Mouse (Mus musculus): ENCODE data around the gene Wfs1. TPM values are rescaled to one million over a fixed set of nuclear protein-coding genes. Genes with fewer than 3 reads are reported as not detected.

Gene Wfs1
- polyA plus RNA-seq, 1 experiment from 2014 or later = 1.7 TPM

DNA sequence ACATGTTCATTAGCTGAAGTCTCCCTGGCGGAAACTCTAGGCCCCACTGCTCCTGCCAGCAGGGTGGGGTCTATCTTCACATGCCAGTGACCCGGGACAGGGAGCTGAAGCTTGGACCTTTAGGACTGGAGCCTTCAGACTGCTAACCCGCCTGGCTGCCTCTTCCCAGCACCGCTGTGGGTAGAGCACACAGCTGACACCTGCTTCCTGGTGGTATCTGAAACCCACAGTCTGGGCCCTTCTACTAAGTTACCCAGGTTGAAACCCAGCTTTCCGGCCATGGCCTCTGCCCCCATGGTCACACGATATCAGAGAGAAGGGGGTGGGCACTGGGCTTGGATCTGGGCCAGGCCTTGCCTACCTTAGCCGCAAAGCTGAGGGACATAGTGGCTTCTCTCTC lies 9.4 kb downstream of the Wfs1 start:
- Histone ChIP-seq H3K4me1 (no peaks in the 10 kb centered on the region), H3K9ac (no peak overlapping the region), H3K4me2 (no peak overlapping the region), H3K36me3 (no peaks in the 10 kb centered on the region), H3K27ac (no peak overlapping the region), H3K4me3 (no peak overlapping the region), H3K27me3 (replicated peaks) (no peaks in the 10 kb centered on the region), H3K9me3 (replicated peaks) (no peaks in the 10 kb centered on the region)
- 60% methylated on average over 7 of the region's 7 CpGs for WGBS (ENCODE audit: insufficient replicate concordance)
- no peak for ATAC-seq

DNA sequence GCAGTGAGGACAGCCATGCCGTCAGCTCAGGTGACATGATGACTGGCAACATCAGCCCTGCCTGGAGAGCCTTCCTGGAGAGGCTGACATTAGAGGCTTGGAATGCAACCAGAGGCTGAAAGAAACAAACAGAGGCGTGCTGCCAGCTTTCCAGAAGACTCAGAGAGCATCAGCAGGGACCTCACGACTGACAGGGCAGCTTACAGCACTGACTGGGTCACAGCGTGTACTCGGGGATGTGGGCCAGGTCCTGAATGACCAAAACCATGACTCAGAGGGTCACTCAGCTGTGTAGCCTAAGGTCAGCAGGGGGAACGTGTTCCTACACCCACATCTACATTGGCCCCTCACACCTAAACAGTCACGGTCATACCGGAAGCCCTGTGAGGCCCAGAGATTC lies 10.0 kb downstream of the Wfs1 start:
- Histone ChIP-seq H3K4me3 (no peak overlapping the region), H3K9ac (no peak overlapping the region), H3K27ac (no peak overlapping the region), H3K4me2 (no peak overlapping the region), H3K9me3 (replicated peaks) (no peaks in the 10 kb centered on the region), H3K36me3 (no peaks in the 10 kb centered on the region), H3K4me1 (no peaks in the 10 kb centered on the region), H3K27me3 (replicated peaks) (no peaks in the 10 kb centered on the region)
- WGBS (ENCODE audit: insufficient replicate concordance) = 65% methylated on average over 8 of the region's 8 CpGs
- ATAC-seq = no peak

DNA sequence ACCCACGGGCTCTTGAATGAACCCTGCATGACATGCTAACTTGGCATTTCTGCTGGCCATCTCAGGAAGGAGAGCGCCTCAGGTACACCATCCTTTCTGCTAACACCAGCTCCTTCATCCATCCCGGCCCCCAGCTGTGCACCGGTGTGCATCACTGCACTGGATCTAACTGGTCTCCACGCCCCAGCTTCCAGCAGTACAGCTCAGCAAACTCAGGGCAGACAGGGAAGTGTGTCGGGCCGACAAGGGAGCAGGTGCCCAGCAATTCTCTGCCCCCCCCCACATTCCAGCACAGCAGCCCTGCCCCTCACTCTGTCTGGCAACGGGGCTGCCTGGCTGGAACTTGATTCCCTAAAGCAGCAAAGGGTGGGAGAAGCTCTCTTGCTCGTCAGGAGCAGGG lies 11.2 kb downstream of the Wfs1 start:
- H3K4me3 ChIP-seq = no peak overlapping the region
- no peak overlapping the region for H3K27ac ChIP-seq
- 63% methylated on average over 9 of the region's 9 CpGs for WGBS (ENCODE audit: insufficient replicate concordance)
- H3K9ac ChIP-seq = no peak overlapping the region
- ATAC-seq = no peak
- no peak overlapping the region for H3K4me2 ChIP-seq
- H3K9me3 ChIP-seq (replicated peaks) = no peaks in the 10 kb centered on the region
- no peaks in the 10 kb centered on the region for H3K36me3 ChIP-seq
- H3K27me3 ChIP-seq (replicated peaks) = no peaks in the 10 kb centered on the region
- no peaks in the 10 kb centered on the region for H3K4me1 ChIP-seq

DNA sequence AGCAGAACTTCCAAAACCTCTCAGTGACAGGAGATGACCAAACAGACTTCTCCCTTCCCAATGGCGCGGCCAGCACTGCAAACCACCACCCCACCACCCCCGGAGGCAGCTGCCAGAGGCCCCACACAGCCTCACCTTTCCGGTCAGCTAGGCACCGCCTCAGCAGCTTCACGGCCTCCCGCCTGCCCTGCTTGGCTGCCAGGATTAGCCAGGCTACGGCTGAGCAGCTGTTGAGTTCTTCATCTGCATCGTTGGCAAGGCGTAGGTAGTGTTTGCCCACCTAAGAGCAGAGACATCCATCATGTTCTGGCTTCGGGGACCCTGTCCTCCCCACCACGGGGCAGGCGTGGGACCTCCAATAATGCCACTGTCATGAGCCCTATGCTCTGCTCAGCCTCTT lies 13.7 kb downstream of the Wfs1 start:
- Histone ChIP-seq H3K27me3 (replicated peaks) (no peaks in the 10 kb centered on the region), H3K4me1 (no peaks in the 10 kb centered on the region), H3K4me3 (no peak overlapping the region), H3K36me3 (no peaks in the 10 kb centered on the region), H3K9ac (no peak overlapping the region), H3K9me3 (replicated peaks) (no peaks in the 10 kb centered on the region), H3K4me2 (no peak overlapping the region), H3K27ac (no peak overlapping the region)
- 78% methylated on average over 13 of the region's 13 CpGs for WGBS (ENCODE audit: insufficient replicate concordance)
- no peak for ATAC-seq

DNA sequence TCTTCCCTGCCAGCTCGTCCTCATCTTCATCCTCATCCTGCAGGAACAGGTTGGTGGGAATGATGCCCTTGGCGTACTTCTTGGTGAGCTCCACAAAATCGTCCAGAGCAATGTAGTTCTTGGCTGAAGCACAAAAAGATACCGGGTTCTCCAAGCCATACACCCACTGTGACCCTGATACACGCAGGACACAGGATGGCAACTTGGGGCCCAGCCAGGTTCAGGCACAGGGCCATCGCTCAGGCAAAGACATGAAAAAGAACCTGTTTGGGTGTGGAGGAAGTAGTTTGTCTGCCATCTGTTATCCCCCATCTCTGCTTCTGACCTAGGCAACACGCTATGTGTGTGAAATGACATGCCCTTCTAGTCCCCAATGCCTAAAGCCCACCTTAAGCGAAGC lies 17.4 kb downstream of the Wfs1 start:
- Histone ChIP-seq H3K4me2 (no peak overlapping the region), H3K9me3 (replicated peaks) (no peaks in the 10 kb centered on the region), H3K4me1 (no peaks in the 10 kb centered on the region), H3K9ac (no peak overlapping the region), H3K4me3 (no peak overlapping the region), H3K27ac (no peak overlapping the region), H3K27me3 (replicated peaks) (no peaks in the 10 kb centered on the region), H3K36me3 (peaks cover 3% of the 10 kb centered on the region; the same call in 1 of the 2 replicates)
- ATAC-seq = no peak
- 70% methylated on average over 8 of the region's 8 CpGs for WGBS (ENCODE audit: insufficient replicate concordance)

DNA sequence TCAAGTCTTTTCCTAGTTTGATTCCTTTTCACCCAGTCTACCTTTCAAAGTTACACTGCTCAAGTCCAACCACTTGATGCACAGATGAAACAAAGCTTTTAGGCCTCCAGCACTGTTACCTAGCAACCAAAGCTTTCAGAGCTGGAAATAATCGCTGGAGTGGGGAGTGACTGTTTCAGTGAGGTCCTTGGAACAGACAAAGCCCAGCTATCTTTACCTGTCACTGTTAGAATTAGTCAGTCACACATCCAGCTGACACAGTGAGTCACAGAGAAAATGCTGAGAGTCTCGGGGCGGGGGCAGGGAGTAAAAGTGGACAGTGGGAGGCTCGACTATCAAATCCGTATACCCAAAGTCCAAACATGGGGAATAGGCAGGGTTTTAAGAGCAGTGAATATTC lies 28.5 kb downstream of the Wfs1 start:
- Histone ChIP-seq H3K27me3 (replicated peaks) (no peaks in the 10 kb centered on the region), H3K4me2 (no peak overlapping the region), H3K9me3 (replicated peaks) (no peaks in the 10 kb centered on the region), H3K9ac (no peak overlapping the region), H3K36me3 (no peaks in the 10 kb centered on the region), H3K27ac (no peak overlapping the region), H3K4me3 (no peak overlapping the region), H3K4me1 (no peaks in the 10 kb centered on the region)
- WGBS (ENCODE audit: insufficient replicate concordance) = 48% methylated on average over 5 of the region's 5 CpGs
- ATAC-seq = no peak

DNA sequence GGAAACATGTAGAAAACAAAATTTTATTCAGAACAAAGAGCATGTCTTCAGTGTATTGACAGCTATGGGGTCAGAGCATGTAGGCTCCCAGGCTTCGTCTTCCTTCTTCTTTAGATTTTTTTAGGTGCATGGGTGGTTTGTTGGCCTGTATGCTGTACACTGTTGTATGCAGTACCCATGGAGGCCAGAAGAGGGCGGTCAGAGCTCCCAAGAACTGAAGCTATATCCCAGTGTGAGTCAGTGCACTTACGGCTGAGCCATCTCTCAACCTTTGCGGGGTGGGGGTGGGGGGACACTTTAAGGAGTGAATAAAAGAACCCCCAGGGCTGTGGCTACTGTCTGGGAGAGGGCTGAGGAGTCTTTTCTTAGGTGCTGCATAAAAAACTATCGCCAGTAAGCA lies 30.2 kb downstream of the Wfs1 start:
- 28% methylated on average over 5 of the region's 5 CpGs for WGBS (ENCODE audit: insufficient replicate concordance)
- Histone ChIP-seq H3K9ac (no peak overlapping the region), H3K4me2 (no peak overlapping the region), H3K27ac (no peak overlapping the region), H3K4me3 (no peak overlapping the region), H3K9me3 (replicated peaks) (no peaks in the 10 kb centered on the region), H3K4me1 (no peaks in the 10 kb centered on the region), H3K27me3 (replicated peaks) (no peaks in the 10 kb centered on the region), H3K36me3 (no peaks in the 10 kb centered on the region)
- no peak for ATAC-seq

DNA sequence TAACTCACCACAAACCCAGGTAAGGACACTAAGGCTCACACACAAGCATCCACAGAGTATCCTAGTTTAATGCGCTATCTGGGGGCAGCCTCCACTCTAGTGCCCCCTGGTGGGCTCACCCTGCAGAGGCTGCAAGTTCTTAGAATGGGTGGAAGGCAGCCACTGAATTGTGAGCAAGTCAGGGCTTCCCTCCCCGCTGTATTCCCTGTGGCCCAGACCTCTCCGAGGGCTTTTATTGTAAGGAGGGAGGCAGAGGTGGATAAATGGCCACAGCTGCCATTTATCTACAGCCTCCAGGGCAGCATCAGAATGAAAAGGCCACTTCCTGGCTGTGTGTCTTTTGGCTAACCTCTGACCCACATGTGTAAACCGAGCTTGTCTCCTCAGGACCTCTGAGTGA lies 33.6 kb downstream of the Wfs1 start:
- H3K27ac ChIP-seq = no peak overlapping the region
- H3K9me3 ChIP-seq (replicated peaks) = no peaks in the 10 kb centered on the region
- no peak overlapping the region for H3K4me2 ChIP-seq
- no peaks in the 10 kb centered on the region for H3K4me1 ChIP-seq
- no peak for ATAC-seq
- H3K4me3 ChIP-seq = no peak overlapping the region
- WGBS (ENCODE audit: insufficient replicate concordance) = 18% methylated on average over 4 of the region's 4 CpGs
- H3K36me3 ChIP-seq = no peaks in the 10 kb centered on the region
- H3K9ac ChIP-seq = no peak overlapping the region
- H3K27me3 ChIP-seq (replicated peaks) = no peaks in the 10 kb centered on the region

DNA sequence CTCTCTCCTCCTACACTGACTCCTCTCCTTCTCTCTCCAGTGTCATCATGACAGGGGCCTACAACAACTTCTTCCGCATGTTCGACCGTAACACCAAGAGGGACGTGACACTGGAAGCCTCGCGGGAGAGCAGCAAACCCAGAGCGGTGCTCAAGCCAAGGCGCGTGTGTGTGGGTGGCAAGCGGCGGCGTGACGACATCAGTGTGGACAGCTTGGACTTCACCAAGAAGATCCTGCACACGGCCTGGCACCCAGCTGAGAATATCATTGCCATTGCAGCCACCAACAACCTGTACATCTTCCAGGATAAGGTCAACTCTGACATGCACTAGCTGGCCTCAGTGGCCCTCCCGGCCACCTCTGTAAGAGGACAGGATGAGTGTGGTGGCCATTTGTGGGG lies 36.7 kb downstream of the Wfs1 start:
- 0 out of 2 replicates have a peak, but pooled peaks cover 3% of the 10 kb centered on the region for H3K27me3 ChIP-seq (replicated peaks)
- no peaks in the 10 kb centered on the region for H3K9me3 ChIP-seq (replicated peaks)
- no peak overlapping the region for H3K4me2 ChIP-seq
- H3K36me3 ChIP-seq = no peaks in the 10 kb centered on the region
- no peak for ATAC-seq
- no peak overlapping the region for H3K4me3 ChIP-seq
- 84% methylated on average over 15 of the region's 15 CpGs for WGBS (ENCODE audit: insufficient replicate concordance)
- no peaks in the 10 kb centered on the region for H3K4me1 ChIP-seq
- no peak overlapping the region for H3K27ac ChIP-seq
- no peak overlapping the region for H3K9ac ChIP-seq

DNA sequence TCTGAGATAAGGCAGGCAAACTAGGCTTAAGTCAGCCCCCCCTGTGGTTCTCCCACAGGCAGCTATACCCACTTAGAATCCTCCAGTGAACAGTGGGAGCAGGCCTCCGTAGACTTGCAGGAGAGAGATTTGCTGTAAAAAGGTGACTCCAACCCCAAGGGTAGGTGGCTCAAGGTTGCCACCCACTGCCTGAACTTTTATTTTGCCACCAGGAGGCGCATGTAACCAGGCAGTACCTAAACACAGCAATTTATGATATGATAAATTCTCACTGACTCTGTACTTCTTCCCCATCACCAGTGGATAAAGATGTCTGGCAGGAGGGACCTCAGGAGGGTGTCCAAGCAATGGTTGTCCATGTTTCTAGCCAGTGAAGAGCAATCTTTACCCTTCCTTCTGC lies 38.1 kb downstream of the Wfs1 start:
- no peak for ATAC-seq
- Histone ChIP-seq H3K9ac (no peak overlapping the region), H3K4me2 (no peak overlapping the region), H3K4me3 (no peak overlapping the region), H3K27me3 (replicated peaks) (0 out of 2 replicates have a peak, but pooled peaks cover 3% of the 10 kb centered on the region), H3K36me3 (no peaks in the 10 kb centered on the region), H3K9me3 (replicated peaks) (no peaks in the 10 kb centered on the region), H3K4me1 (no peaks in the 10 kb centered on the region), H3K27ac (no peak overlapping the region)
- 40% methylated on average over 2 of the region's 2 CpGs for WGBS (ENCODE audit: insufficient replicate concordance)

DNA sequence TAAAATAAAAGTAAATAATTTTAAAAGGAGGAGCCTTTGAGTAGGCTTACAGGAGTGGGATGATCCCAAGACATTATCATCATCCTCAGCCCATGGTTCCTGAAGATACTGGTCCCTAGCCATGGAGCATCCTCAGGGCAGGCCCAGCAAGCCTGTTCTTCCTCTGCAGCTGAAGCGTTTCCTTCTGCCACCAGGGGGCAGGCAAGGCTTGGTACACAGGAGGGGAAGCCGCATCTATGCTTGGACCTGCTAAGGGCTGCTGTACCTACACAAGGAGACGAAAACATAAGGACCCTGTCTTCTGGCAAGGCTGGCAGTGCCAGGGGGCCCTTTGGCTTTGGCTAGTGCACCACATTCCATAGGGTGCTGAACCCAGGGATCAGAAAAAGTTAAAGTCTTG lies 40.2 kb downstream of the Wfs1 start:
- 2% methylated on average over 3 of the region's 3 CpGs for WGBS (ENCODE audit: insufficient replicate concordance)
- no peak for ATAC-seq
- no peaks in the 10 kb centered on the region for H3K4me1 ChIP-seq
- no peak overlapping the region for H3K9ac ChIP-seq
- H3K36me3 ChIP-seq = no peaks in the 10 kb centered on the region
- no peak overlapping the region for H3K4me3 ChIP-seq
- no peak overlapping the region for H3K27ac ChIP-seq
- no peak overlapping the region for H3K4me2 ChIP-seq
- H3K27me3 ChIP-seq (replicated peaks) = 0 out of 2 replicates have a peak, but pooled peaks cover 3% of the 10 kb centered on the region
- H3K9me3 ChIP-seq (replicated peaks) = no peaks in the 10 kb centered on the region

DNA sequence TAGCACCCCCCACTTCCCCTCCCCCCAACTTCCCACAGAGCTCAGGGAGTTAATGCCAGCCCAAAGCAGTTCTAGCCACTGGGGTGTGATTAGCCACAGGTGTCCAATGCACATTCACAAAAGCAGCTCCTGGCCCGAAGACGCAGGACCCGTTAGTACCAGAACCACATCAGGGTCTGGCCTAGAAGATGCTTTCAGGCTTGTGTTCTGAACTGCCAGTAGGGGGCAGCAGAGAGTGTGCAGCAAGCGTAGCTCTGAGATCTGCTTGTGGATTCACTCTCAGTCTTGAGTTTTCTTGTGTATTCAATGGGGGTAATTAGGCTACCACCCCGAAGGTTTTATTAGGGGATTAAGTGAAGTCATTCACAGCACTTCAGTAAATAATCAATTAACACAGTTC lies 42.6 kb downstream of the Wfs1 start:
- H3K4me3 ChIP-seq = no peak overlapping the region
- 13% methylated on average over 5 of the region's 5 CpGs for WGBS (ENCODE audit: insufficient replicate concordance)
- H3K27me3 ChIP-seq (replicated peaks) = 0 out of 2 replicates have a peak, but pooled peaks cover 3% of the 10 kb centered on the region
- no peak overlapping the region for H3K27ac ChIP-seq
- no peak overlapping the region for H3K9ac ChIP-seq
- no peak for ATAC-seq
- H3K4me1 ChIP-seq = no peaks in the 10 kb centered on the region
- H3K9me3 ChIP-seq (replicated peaks) = 0 out of 2 replicates have a peak, but pooled peaks cover 3% of the 10 kb centered on the region
- H3K36me3 ChIP-seq = no peaks in the 10 kb centered on the region
- no peak overlapping the region for H3K4me2 ChIP-seq

DNA sequence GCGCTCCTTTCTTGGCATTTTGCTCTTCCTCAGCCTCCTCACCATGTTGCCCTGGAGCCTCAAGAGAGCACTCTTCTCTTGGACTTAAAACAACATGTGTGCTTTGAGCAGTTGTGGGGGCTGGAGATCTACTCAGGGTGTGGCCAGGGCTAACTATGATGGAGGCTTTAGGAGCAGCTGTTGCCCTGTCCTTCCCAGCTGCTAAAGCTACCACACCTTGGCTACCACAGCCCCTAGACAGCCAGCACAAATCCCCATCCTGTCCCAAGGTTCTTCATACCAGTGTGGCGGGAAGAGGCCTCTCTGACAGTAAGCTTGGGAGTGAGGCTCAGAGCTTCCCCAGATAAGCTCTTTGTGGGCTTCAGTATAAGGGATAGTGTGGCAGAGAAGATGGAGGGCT lies 43.3 kb downstream of the Wfs1 start:
- Histone ChIP-seq H3K36me3 (no peaks in the 10 kb centered on the region), H3K9me3 (replicated peaks) (0 out of 2 replicates have a peak, but pooled peaks cover 3% of the 10 kb centered on the region), H3K9ac (no peak overlapping the region), H3K27ac (no peak overlapping the region), H3K27me3 (replicated peaks) (0 out of 2 replicates have a peak, but pooled peaks cover 3% of the 10 kb centered on the region), H3K4me3 (no peak overlapping the region), H3K4me2 (no peak overlapping the region), H3K4me1 (no peaks in the 10 kb centered on the region)
- ATAC-seq = no peak
- 52% methylated on average over 2 of the region's 2 CpGs for WGBS (ENCODE audit: insufficient replicate concordance)

Data from liver, embryonic 12.5 days (tissue).